Mouse (Mus musculus): ENCODE results near the gene Lrp1.

DNA sequence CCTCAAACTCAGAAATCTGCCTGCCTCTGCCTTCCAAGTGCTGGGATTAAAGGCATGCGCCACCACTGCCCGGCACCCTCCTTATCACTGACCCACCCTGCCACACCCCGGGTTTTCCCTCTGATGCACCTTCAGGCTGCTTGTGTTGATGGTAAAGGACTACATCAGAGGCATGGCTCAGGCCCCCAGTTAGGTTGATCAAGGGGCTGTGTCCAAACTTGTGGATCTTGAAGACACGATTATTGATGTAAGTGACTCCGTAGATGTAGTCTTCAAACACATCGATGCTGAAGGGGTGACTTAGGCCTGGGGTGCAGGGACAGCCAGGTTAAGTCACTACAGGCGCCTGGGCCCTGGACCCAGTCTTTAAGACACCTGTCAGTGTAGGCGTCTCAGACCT is 79.4 kb downstream of the Lrp1 start:
- TF ChIP-seq POLR2A (IDR thresholded peaks at IDR 0.05; ENCODE audit: borderline replicate concordance, extremely low read depth, insufficient read depth, insufficient read length, poor library complexity, severe bottlenecking), result no peak
- TF ChIP-seq CTCF (IDR thresholded peaks at IDR 0.05; ENCODE audit: borderline replicate concordance, extremely low read depth, insufficient read depth, insufficient read length), result no peak
